Mouse (Mus musculus) CD4-positive, CD25-positive, alpha-beta regulatory T cell, adult 4 months (primary cell): ENCODE results near the gene Gm28168. TPM values are rescaled to one million over a fixed set of nuclear protein-coding genes. Genes with fewer than 3 reads are reported as not detected.
"Not testable (repeated sequence)": the region's sequence is repeated elsewhere in the genome, so short reads cannot be mapped to it uniquely, and the experiment has no call there.

Experiments used
- ATAC-seq: one replicate; pipeline ENCODE4 v1.8.0; 2017
- polyA plus RNA-seq, 2 experiments: library from polyadenylated mRNA; unstranded; fragments of 100-300 nt; shearing (Covaris generic); gene quantifications; one replicate each; pipeline ENCODE4 v1.2.1; 2017

Gm28168 gene
- polyA plus RNA-seq: not detected

DNA sequence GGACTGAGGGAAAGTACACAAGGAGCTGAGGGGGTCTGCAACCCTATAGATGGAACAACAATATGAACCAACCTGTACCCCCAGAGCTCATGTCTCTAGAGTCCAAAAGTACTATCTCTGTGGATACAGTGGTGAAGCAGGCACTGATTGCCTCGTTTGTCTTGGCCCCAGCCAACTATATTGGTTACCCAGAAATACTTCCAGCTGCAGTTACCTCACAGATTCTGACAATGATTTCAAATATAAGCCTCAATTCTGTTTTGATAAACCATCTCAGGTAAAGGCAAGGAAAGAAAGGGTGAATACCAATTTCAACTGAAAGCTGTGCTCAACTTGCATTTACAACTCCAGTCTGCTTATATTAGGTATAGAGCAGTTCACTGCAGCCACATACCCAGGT lies at the start of gene Gm28168:
Gm28168 (plus strand) TSS at position 301 of the 400 bp plus-strand sequence.
- not testable (repeated sequence) for ATAC-seq

DNA sequence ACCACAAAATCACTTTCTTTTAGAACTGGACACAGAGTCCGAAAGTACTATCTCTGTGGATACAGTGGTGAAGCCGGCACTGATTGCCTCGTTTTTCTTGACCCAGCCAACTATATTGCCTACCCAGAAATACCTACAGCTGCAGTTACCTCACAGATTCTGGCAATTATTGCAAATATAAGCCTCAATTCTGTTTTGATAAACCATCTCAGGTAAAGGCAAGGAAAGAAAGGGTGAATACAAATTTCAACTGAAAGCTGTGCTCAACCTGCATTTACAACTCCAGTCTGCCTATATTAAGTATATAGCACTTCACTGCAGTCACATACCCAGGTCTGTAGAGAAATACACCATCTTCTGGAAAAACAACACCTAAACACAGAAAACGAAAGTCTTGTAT lies 37.8 kb downstream of the Gm28168 start, which contains the start of gene Gm7145:
Gm7145 (plus strand) TSS at position 301 of the 400 bp plus-strand sequence.
- no peak for ATAC-seq

Other genes starting within 250 kb of the Gm28168 start
- not detected for gene Gm28363, start 230.9 kb upstream of the Gm28168 start, polyA plus RNA-seq
- not detected for gene B020011L13Rik, start 146.9 kb upstream of the Gm28168 start, polyA plus RNA-seq
- not detected for gene Gm28360, start 97.9 kb upstream of the Gm28168 start, polyA plus RNA-seq
- not detected for gene Gm7145, start 37.9 kb downstream of the Gm28168 start, polyA plus RNA-seq
- under 1 TPM in 1 of 2 experiments, not detected in 1; 0.17 TPM for gene Gm29106, start 248.5 kb downstream of the Gm28168 start, polyA plus RNA-seq